Mouse (Mus musculus) CH12.LX (cell line): ENCODE results near the gene Ets2.

ENCODE experiments used
- CTCF ChIP-seq, 2 experiments: IDR thresholded peaks in 1 of 2; conservative IDR thresholded peaks in 1 of 2; 2 replicates each; pipeline ENCODE4 v1.5.1; 2011 to 2012; ENCODE audit warnings: low read depth in 2 of 2, low read length in 2 of 2, improper control_type of control experiment in 1 of 2, inconsistent platforms in 1 of 2, mild to moderate bottlenecking in 1 of 2, moderate library complexity in 1 of 2
- MAFK ChIP-seq: IDR thresholded peaks from 2 replicates; pipeline ENCODE4 v1.6.1; 2011; ENCODE audit warnings: low read length, improper control_type of control experiment; ENCODE audit not compliant: insufficient replicate concordance
- MAX ChIP-seq: IDR thresholded peaks from 2 replicates; pipeline ENCODE4 v1.6.1; 2011; ENCODE audit warnings: low read length, improper control_type of control experiment
- MAZ ChIP-seq: IDR thresholded peaks from 2 replicates; pipeline ENCODE4 v1.6.1; 2012; ENCODE audit warnings: low read depth, mild to moderate bottlenecking, inconsistent platforms, low read length, improper control_type of control experiment, moderate library complexity
- NRF1 ChIP-seq: IDR thresholded peaks from 2 replicates; pipeline ENCODE4 v1.6.1; 2014; ENCODE audit warnings: low read depth, mild to moderate bottlenecking, inconsistent platforms, low read length, improper control_type of control experiment, moderate library complexity
- POLR2A ChIP-seq: IDR thresholded peaks from 2 replicates; pipeline ENCODE4 v1.6.1; 2011; ENCODE audit warnings: low read depth, mild to moderate bottlenecking, improper control_type of control experiment, low read length
- USF2 ChIP-seq: conservative IDR thresholded peaks from 2 replicates; pipeline ENCODE4 v1.6.1; 2011; ENCODE audit warnings: low read depth, low read length, improper control_type of control experiment
- ZC3H11A ChIP-seq: IDR thresholded peaks from 2 replicates; pipeline ENCODE4 v1.6.1; 2012; ENCODE audit warnings: low read depth, mild to moderate bottlenecking, inconsistent platforms, low read length, improper control_type of control experiment
- ZNF384 ChIP-seq: IDR thresholded peaks from 2 replicates; pipeline ENCODE4 v1.6.1; 2012; ENCODE audit warnings: low read depth, low read length, improper control_type of control experiment, inconsistent platforms

- TF ChIP-seq CTCF (conservative IDR thresholded peaks at IDR 0.05 in 1 of 2, IDR thresholded peaks at IDR 0.05 in 1 of 2; ENCODE audit: low read depth in 2 of 2, low read length in 2 of 2) (no peak), USF2 (no peak), MAX (no peak), NRF1 (no peak), POLR2A (no peak), MAZ (no peak), ZNF384 (no peak), ZC3H11A (no peak), MAFK (no peak)
These were observed 36.3 kb upstream of the Ets2 start for GRCm38 (mm10) chr16:95665472-95666131.
